Mouse (Mus musculus) liver, embryonic 15.5 days (tissue): ENCODE results near the gene Ddx19b. TPM values are rescaled to one million over a fixed set of nuclear protein-coding genes. Genes with fewer than 3 reads are reported as not detected.
"Not testable (repeated sequence)": the region's sequence is repeated elsewhere in the genome, so short reads cannot be mapped to it uniquely, and the experiment has no call there.

Experiments used
- ATAC-seq: fragments of 200-750 bp; cut with Nextera tagmentation; 2 replicates; pipeline ENCODE4 v1.8.0; 2017; ENCODE audit warnings: moderate number of reproducible peaks, mild to moderate bottlenecking, moderate library complexity; ENCODE audit not compliant: insufficient read depth
- H3K27ac ChIP-seq: fragments of 300-500 bp; sonication (generic); replicated peaks from 2 replicates; pipeline ENCODE4 v1.5.1; 2015; ENCODE audit warnings: mild to moderate bottlenecking, inconsistent platforms
- H3K27me3 ChIP-seq: fragments of 300-500 bp; sonication (generic); 2 replicates; pipeline ENCODE4 v1.6.1; 2015; ENCODE audit warnings: mild to moderate bottlenecking, inconsistent platforms
- H3K36me3 ChIP-seq: fragments of 300-500 bp; sonication (generic); replicated peaks from 2 replicates; pipeline ENCODE4 v1.6.1; 2015; ENCODE audit warnings: moderate library complexity, mild to moderate bottlenecking, inconsistent platforms
- H3K4me1 ChIP-seq: fragments of 300-500 bp; sonication (generic); replicated peaks from 2 replicates; pipeline ENCODE4 v1.6.1; 2015; ENCODE audit warnings: inconsistent platforms
- H3K4me2 ChIP-seq: fragments of 300-500 bp; sonication (generic); 2 replicates; pipeline ENCODE4 v1.6.1; 2015; ENCODE audit warnings: moderate library complexity, mild to moderate bottlenecking, inconsistent platforms
- H3K4me3 ChIP-seq: fragments of 300-500 bp; sonication (generic); replicated peaks from 2 replicates; pipeline ENCODE4 v1.5.1; 2015; ENCODE audit warnings: mild to moderate bottlenecking, inconsistent platforms
- H3K9ac ChIP-seq: fragments of 300-500 bp; sonication (generic); 2 replicates; pipeline ENCODE4 v1.6.1; 2015; ENCODE audit warnings: moderate library complexity, mild to moderate bottlenecking, inconsistent platforms
- H3K9me3 ChIP-seq: fragments of 300-500 bp; sonication (generic); replicated peaks from 2 replicates; pipeline ENCODE4 v1.6.1; 2016; ENCODE audit warnings: inconsistent platforms
- WGBS: fragments of 180-500 bp; shearing (Covaris S2); methylation state at CpG from one replicate; pipeline ENCODE4 v1.1.7; 2015; ENCODE audit warnings: mixed read lengths; ENCODE audit not compliant: insufficient replicate concordance; 5-methylcytosine and 5-hydroxymethylcytosine counted together
- polyA plus RNA-seq: library from polyadenylated mRNA; unstranded; fragments of >200 nt; fragmentation: Nextera tagmentation; extraction: Ambion mirVana; gene quantifications from 2 replicates; pipeline ENCODE4 v1.2.1, GENCODE M21; 2015

The Ddx19b gene
- polyA plus RNA-seq, 1 experiment from 2014 or later, result 2.4 TPM

- H3K4me3 ChIP-seq, result peak overlapping the region; percentile 89
- peaks cover 31% of the 10 kb centered on the region for H3K36me3 ChIP-seq
- 30% methylated on average over 16 of the region's 16 CpGs for WGBS
- peak overlapping the region; percentile 88 for H3K27ac ChIP-seq
- H3K27me3 ChIP-seq, result no peaks in the 10 kb centered on the region
- no peak for ATAC-seq
- H3K4me1 ChIP-seq, result peaks cover 20% of the 10 kb centered on the region
- peak overlapping the region; percentile 79 for H3K4me2 ChIP-seq
- H3K9me3 ChIP-seq, result no peaks in the 10 kb centered on the region
- peak overlapping the region; percentile 80 for H3K9ac ChIP-seq
Observed at GRCm38 (mm10) chr8:110996641-110997430, 34.7 kb downstream of the Ddx19b start.

GRCm38 (mm10) chr8:110990017-110990416 lies 41.5 kb downstream of the Ddx19b start:
- 84% methylated on average over 9 of the region's 9 CpGs for WGBS
- H3K4me1 ChIP-seq, result peaks cover 28% of the 10 kb centered on the region
- no peaks in the 10 kb centered on the region for H3K9me3 ChIP-seq
- no peak overlapping the region for H3K4me2 ChIP-seq
- H3K36me3 ChIP-seq, result peaks cover 83% of the 10 kb centered on the region
- no peak overlapping the region for H3K4me3 ChIP-seq
- no peak for ATAC-seq
- no peaks in the 10 kb centered on the region for H3K27me3 ChIP-seq
- no peak overlapping the region for H3K9ac ChIP-seq
- no peak overlapping the region for H3K27ac ChIP-seq

GRCm38 (mm10) chr8:110987805-110988744 lies 43.5 kb downstream of the Ddx19b start:
- H3K9ac ChIP-seq, result no peak overlapping the region
- H3K4me3 ChIP-seq, result no peak overlapping the region
- H3K4me1 ChIP-seq, result peaks cover 28% of the 10 kb centered on the region
- peaks cover 94% of the 10 kb centered on the region for H3K36me3 ChIP-seq
- no peaks in the 10 kb centered on the region for H3K27me3 ChIP-seq
- peak overlapping the region; percentile 56 for H3K27ac ChIP-seq
- ATAC-seq, result peak; percentile 92
- H3K9me3 ChIP-seq, result no peaks in the 10 kb centered on the region
- 19% methylated on average over 8 of the region's 8 CpGs for WGBS
- H3K4me2 ChIP-seq, result peak overlapping the region; percentile 8; the same call in 1 of the 2 replicates

DNA sequence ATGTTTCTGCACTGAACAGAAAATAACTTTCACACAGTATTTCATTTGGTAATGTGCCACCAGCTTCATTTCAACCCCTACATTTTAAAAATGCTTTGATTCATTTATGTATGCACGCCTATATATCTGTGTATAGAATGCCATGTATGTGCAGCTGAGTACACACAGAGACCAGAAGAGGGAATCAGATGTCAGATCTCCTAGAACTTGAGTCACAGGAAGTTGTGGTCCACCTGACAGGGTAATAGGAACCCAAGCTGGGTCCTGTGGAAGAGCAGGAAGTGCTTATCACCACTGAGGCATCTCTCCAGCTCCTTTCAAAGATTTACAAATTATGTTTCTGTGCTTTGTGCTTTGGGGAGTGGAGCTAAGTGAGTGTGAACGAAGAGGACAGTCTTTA lies 50.2 kb downstream of the Ddx19b start:
- Histone ChIP-seq H3K4me2 (no peak overlapping the region), H3K27me3 (no peaks in the 10 kb centered on the region), H3K4me1 (no peaks in the 10 kb centered on the region), H3K27ac (no peak overlapping the region), H3K4me3 (no peak overlapping the region), H3K9ac (no peak overlapping the region), H3K36me3 (peaks cover 78% of the 10 kb centered on the region), H3K9me3 (no peaks in the 10 kb centered on the region)
- 46% methylated on average over 2 of the region's 2 CpGs for WGBS
- no peak for ATAC-seq

GRCm38 (mm10) chr8:110977987-110978386 lies 53.6 kb downstream of the Ddx19b start:
- not testable (repeated sequence) for H3K9ac ChIP-seq, H3K27me3 ChIP-seq, H3K27ac ChIP-seq, H3K9me3 ChIP-seq, H3K4me2 ChIP-seq, H3K4me1 ChIP-seq, ATAC-seq, H3K4me3 ChIP-seq
- WGBS, result 79% methylated on average over 2 of the region's 2 CpGs
- peaks cover 76% of the 10 kb centered on the region for H3K36me3 ChIP-seq

DNA sequence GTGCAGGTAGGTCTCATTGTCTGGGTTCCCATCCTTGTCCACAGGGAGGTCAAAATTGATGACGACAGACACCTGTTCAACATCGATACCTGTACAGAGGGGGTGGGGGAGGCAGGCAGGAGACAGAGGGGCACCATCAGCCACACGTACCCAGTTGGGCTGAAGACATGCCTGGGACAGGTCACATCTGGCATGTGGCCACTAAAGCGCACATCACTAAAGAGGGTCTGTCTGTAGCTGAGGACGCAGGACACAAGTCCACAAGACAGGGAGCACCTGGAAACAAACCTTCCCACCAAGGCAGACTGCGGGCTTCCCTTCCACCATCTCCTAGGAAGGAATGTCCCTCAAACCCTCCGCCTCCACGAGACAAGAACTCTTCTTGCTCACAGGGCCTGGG lies 55.0 kb downstream of the Ddx19b start:
- 90% methylated on average over 8 of the region's 8 CpGs for WGBS
- not testable (repeated sequence) for H3K4me2 ChIP-seq, H3K4me3 ChIP-seq, H3K4me1 ChIP-seq, H3K9ac ChIP-seq, ATAC-seq, H3K27me3 ChIP-seq, H3K27ac ChIP-seq, H3K9me3 ChIP-seq
- H3K36me3 ChIP-seq, result peaks cover 75% of the 10 kb centered on the region

DNA sequence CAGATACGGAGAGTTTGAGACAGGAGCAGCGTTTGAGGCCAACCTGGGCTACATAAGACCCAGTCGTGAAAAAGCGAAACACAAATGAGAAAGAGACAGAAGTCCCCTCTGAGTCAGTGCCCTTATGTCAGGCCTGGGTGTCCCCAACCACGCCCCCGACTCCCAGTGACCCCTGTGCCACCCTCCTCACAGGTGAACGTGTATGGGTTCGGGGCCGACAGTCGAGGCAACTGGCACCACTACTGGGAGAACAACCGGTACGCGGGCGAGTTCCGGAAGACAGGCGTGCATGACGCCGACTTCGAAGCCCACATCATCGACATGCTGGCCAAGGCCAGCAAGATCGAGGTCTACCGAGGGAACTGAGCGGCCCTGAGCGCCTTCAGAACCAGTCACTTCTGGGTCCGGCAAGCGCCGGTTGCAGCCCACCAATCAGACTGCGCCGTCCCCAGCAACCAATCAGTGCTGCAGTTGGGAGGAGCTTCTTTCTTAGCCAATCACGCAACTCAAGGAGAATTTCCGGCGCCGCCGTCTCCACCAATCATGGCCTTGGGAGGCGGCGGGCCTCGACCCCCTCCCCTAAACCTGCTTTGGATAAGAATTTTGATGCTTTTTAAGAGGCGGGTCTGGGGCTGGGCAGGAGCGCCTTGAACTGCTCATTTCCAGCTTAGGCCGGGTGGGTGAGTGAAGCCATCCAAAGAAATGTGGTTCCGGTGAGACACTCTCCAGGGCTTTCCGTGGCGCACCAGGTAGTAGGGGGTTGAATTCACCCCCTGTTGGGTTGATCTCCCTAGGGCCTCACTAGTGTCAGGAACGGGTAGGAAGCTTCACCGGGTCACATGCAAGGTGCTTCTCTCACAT lies 61.4 kb downstream of the Ddx19b start:
- H3K27ac ChIP-seq, result peak overlapping the region; percentile 53
- ATAC-seq, result peak; percentile 91
- peaks cover 23% of the 10 kb centered on the region for H3K4me1 ChIP-seq
- H3K4me3 ChIP-seq, result peak overlapping the region; percentile 63
- H3K27me3 ChIP-seq, result no peaks in the 10 kb centered on the region
- H3K9me3 ChIP-seq, result no peaks in the 10 kb centered on the region
- H3K9ac ChIP-seq, result peak overlapping the region; percentile 51
- peaks cover 92% of the 10 kb centered on the region for H3K36me3 ChIP-seq
- H3K4me2 ChIP-seq, result peak overlapping the region; percentile 83
- WGBS, result 6% methylated on average over 45 of the region's 45 CpGs

DNA sequence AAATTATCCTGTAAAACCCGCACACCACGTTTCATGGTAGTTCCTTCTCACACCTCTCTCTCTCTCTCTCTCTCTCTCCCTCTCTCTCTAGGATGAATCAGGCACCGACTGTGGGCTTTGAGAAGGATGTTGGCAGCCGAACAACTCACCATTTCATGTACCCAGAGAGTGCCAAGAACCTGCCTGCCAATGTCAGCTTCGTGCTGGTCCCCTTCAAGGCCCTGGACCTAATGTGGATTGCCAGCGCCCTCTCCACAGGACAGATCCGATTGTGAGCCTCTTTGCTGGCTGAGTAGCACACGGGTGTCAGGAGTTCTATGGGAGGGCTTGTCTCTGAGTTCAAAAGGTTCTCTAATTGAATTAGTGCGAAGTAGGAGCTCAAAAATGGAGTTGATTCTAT lies 64.2 kb downstream of the Ddx19b start:
- WGBS, result 77% methylated on average over 9 of the region's 9 CpGs
- Histone ChIP-seq H3K4me1 (peaks cover 25% of the 10 kb centered on the region), H3K36me3 (peaks cover 91% of the 10 kb centered on the region), H3K27ac (no peak overlapping the region), H3K9me3 (no peaks in the 10 kb centered on the region), H3K4me2 (no peak overlapping the region), H3K9ac (no peak overlapping the region), H3K27me3 (no peaks in the 10 kb centered on the region), H3K4me3 (no peak overlapping the region)
- no peak for ATAC-seq

DNA sequence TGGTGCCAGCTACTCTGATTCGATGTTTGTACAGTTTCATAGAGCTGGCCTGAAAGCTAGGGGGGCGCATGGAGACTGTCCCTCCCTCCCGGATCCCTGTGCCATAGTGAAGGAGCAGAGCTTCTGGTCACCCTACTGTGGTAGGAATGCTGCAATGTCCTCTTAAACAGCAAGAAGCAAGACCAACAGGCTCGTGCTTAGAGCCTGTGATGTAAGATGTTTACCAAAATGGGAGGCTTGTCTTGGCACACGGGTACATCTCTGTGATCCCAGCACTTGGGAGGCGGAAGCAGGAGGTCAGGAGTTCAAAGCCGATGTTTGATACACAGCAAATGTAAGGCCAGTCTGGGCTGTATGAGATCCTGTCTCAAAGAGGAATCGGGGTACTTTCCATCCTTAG lies 65.0 kb downstream of the Ddx19b start:
- Histone ChIP-seq H3K4me1 (peaks cover 25% of the 10 kb centered on the region), H3K4me2 (no peak overlapping the region), H3K4me3 (no peak overlapping the region), H3K27me3 (no peaks in the 10 kb centered on the region), H3K9ac (no peak overlapping the region), H3K36me3 (peaks cover 92% of the 10 kb centered on the region), H3K9me3 (no peaks in the 10 kb centered on the region), H3K27ac (no peak overlapping the region)
- no peak for ATAC-seq
- 83% methylated on average over 8 of the region's 8 CpGs for WGBS

DNA sequence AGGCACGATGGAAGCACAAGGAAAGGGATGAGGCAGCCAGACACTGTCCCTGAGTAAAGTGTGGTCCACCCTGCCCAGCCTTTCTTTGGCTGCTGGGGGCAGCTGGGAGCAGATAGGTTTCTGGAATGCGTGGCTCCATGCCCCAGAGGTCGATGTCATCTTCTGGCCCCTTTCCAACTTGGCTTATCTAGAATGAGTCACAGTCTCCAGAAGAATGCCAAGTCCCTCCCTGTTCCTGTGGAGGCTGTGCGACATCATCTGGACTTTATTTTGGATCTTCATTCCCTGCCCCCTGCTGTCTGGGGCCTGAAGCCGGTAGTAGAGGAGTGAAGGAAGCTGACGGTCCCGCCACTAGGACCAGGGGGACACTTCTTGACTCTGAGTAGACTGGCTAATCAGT lies 66.0 kb downstream of the Ddx19b start:
- 49% methylated on average over 7 of the region's 7 CpGs for WGBS
- Histone ChIP-seq H3K4me3 (no peak overlapping the region), H3K4me2 (no peak overlapping the region), H3K9me3 (no peaks in the 10 kb centered on the region), H3K27me3 (no peaks in the 10 kb centered on the region), H3K4me1 (peaks cover 18% of the 10 kb centered on the region), H3K36me3 (peaks cover 94% of the 10 kb centered on the region), H3K27ac (no peak overlapping the region), H3K9ac (no peak overlapping the region)
- no peak for ATAC-seq
